ENCODE assay signal across 10 mouse cellular contexts in genomic region chr8:121082218-121083092, GRCm38 (mm10). TPM values are rescaled to one million over a fixed set of nuclear protein-coding genes. Genes with fewer than 3 reads are reported as not detected.
DNase-seq lines count a peak whose midpoint lies in the region; ATAC-seq and TF ChIP-seq lines count a peak whose summit lies in the region.
"Had no signal": no experiment of that assay in that cellular context is flagged by ENCODE, and none has a peak within 500 bp of the region (broad histone marks: within the 10 kb centered on the region; RNA-seq: fewer than 3 reads in every experiment).

No protein-coding gene starts in this region.

- no peaks in the 10 kb centered on the region for H3K36me3 ChIP-seq in heart, adult 2 months (ENCODE audit: control insufficient read depth, insufficient read depth, low read length)
- no peaks in the 10 kb centered on the region for H3K36me3 ChIP-seq in ES-E14 (ENCODE audit: control insufficient read depth, insufficient read depth, low read length, poor library complexity, severe bottlenecking)
- H3K36me3 ChIP-seq in hindbrain, embryonic 14.5 days (replicated peaks; ENCODE audit: control insufficient read depth, insufficient read depth) = no peaks in the 10 kb centered on the region
- no peaks in the 10 kb centered on the region for H3K36me3 ChIP-seq in midbrain, embryonic 12.5 days

- 7% methylated on average over 57 of the region's 57 CpGs for WGBS in heart, adult 2 months
- WGBS in hindbrain, embryonic 14.5 days = under 1% methylated on average over 57 of the region's 57 CpGs
- under 1% methylated on average over 52 of the region's 57 CpGs for WGBS in midbrain, embryonic 12.5 days

- in situ Hi-C loops in ES-E14 (cut with MboI; ENCODE audit: low sequenced_read_pairs in 2 of 2, unreplicated experiment in 2 of 2) = loop anchor here (5.0 to 10.0 kb wide), 2 partner anchors 35 to 258 kb away; partner anchors contain the start of gene Foxc2 (in 2 of the 2)

- TF ChIP-seq EP300 in heart, adult 2 months (IDR thresholded peaks at IDR 0.05; ENCODE audit: insufficient read depth, low read depth, low read length) = no peak

- H3K4me2 ChIP-seq in hindbrain, embryonic 14.5 days (replicated peaks) = peak overlapping the region; percentile 56
- peak overlapping the region; percentile 69 for H3K4me2 ChIP-seq in midbrain, embryonic 12.5 days (replicated peaks)

- peak overlapping the region; percentile 34 for H3K9ac ChIP-seq in heart, adult 2 months (ENCODE audit: low read depth, low read length)
- no peak overlapping the region for H3K9ac ChIP-seq in ES-E14 (ENCODE audit: insufficient read depth, low read depth, low read length, poor library complexity, severe bottlenecking)
- H3K9ac ChIP-seq in hindbrain, embryonic 14.5 days = no peak overlapping the region
- no peak overlapping the region for H3K9ac ChIP-seq in midbrain, embryonic 12.5 days (replicated peaks)

- no peaks in the 10 kb centered on the region for H3K9me3 ChIP-seq in ES-E14 (ENCODE audit: control insufficient read depth, insufficient read depth, low read depth, low read length)
- H3K9me3 ChIP-seq in hindbrain, embryonic 14.5 days (ENCODE audit: control insufficient read depth, low read length) = no peaks in the 10 kb centered on the region
- no peaks in the 10 kb centered on the region for H3K9me3 ChIP-seq in midbrain, embryonic 12.5 days

- H3K4me1 ChIP-seq in heart, adult 2 months (ENCODE audit: control insufficient read depth, insufficient read depth, low read length) = no peaks in the 10 kb centered on the region
- H3K4me1 ChIP-seq in ES-E14 (ENCODE audit: control insufficient read depth in 2 of 2, insufficient read depth in 2 of 2, low read length in 2 of 2, poor library complexity in 1 of 2) = peaks cover 0 to 4% of the 10 kb centered on the region in 2 experiments; a peak in 1 of 4 replicates
- H3K4me1 ChIP-seq in hindbrain, embryonic 14.5 days (replicated peaks; ENCODE audit: control insufficient read depth, insufficient read depth, low read length) = peaks cover 21% of the 10 kb centered on the region; the same call in 1 of the 2 replicates
- H3K4me1 ChIP-seq in midbrain, embryonic 12.5 days = peaks cover 28% of the 10 kb centered on the region

- peaks cover 42% of the 10 kb centered on the region for H3K27me3 ChIP-seq in heart, adult 2 months (ENCODE audit: control insufficient read depth, insufficient read depth, low read length)
- peaks cover 99% of the 10 kb centered on the region for H3K27me3 ChIP-seq in hindbrain, embryonic 14.5 days (ENCODE audit: control insufficient read depth, insufficient read depth, low read length)
- H3K27me3 ChIP-seq in midbrain, embryonic 12.5 days = peaks cover 100% of the 10 kb centered on the region

- no peak for ATAC-seq in hindbrain, embryonic 14.5 days (ENCODE audit: low FRiP score)
- ATAC-seq in midbrain, embryonic 12.5 days (ENCODE audit: low FRiP score, low read depth) = no peak
- no peak for ATAC-seq in erythroid progenitor cell, adult 5-6 weeks (replicated peaks; ENCODE audit: low FRiP score, poor library complexity, severe bottlenecking)

- TF ChIP-seq CTCF in heart, adult 2 months (IDR thresholded peaks at IDR 0.05) = no peak

- intact Hi-C loops in heart, adult 2 months (cut with DNase I) = loop anchor here (5.0 kb wide), 1 partner anchor 60 kb away; no protein-coding TSS in a partner anchor
- intact Hi-C loops in heart, postnatal 25 days (cut with DNase I) = no loop called here

- no peak for TF ChIP-seq POLR2A in heart, adult 2 months (IDR thresholded peaks at IDR 0.05; ENCODE audit: insufficient read depth, low read depth, low read length)

- H3K79me2 ChIP-seq in heart, adult 2 months (replicated peaks; ENCODE audit: control insufficient read depth, insufficient read depth, low read length) = no peaks in the 10 kb centered on the region

- no peak for DNase-seq in heart, adult 2 months
- no peak for DNase-seq in heart, postnatal 25 days (ENCODE audit: low spot score)
- DNase-seq in ES-E14 (ENCODE audit: low read depth, low spot score) = no peak
- no peak for DNase-seq in hindbrain, embryonic 14.5 days (ENCODE audit: low spot score)
- DNase-seq in thymus, postnatal 36 days = no peak
- DNase-seq in urinary bladder, adult 18-20 months (ENCODE audit: low spot score in 2 of 2) = no peak
- DNase-seq: kidney, adult 8-10 months; right cerebral cortex, postnatal 25 days had no signal

- no peak overlapping the region for H3K27ac ChIP-seq in heart, adult 2 months
- H3K27ac ChIP-seq in ES-E14 (ENCODE audit: insufficient read depth, low read depth, low read length, poor library complexity, severe bottlenecking) = no peak overlapping the region
- no peak overlapping the region for H3K27ac ChIP-seq in hindbrain, embryonic 14.5 days
- no peak overlapping the region for H3K27ac ChIP-seq in midbrain, embryonic 12.5 days (replicated peaks)

- H3K4me3 ChIP-seq in heart, adult 2 months = peak overlapping the region; percentile 77
- peak overlapping the region in 1 of 2 experiments; percentile 67; a peak in 1 of 4 replicates for H3K4me3 ChIP-seq in ES-E14 (ENCODE audit: insufficient read depth in 1 of 2, low read depth in 1 of 2, low read length in 2 of 2, poor library complexity in 1 of 2, severe bottlenecking in 1 of 2)
- no peak overlapping the region for H3K4me3 ChIP-seq in hindbrain, embryonic 14.5 days (replicated peaks; ENCODE audit: low read length)
- peak overlapping the region; percentile 46 for H3K4me3 ChIP-seq in midbrain, embryonic 12.5 days

TF ChIP-seq in ES-E14, 5 proteins besides CTCF, POLR2A, EP300 and RAD21:
- TF ChIP-seq HCFC1 (IDR thresholded peaks at IDR 0.05; ENCODE audit: borderline replicate concordance, insufficient read depth, low read length) = 0 out of 2 replicates have a peak, but pooled peaks have one; percentile 20
- no peak for TF ChIP-seq CHD2 (IDR thresholded peaks at IDR 0.05; ENCODE audit: low read depth, low read length)
- TF ChIP-seq ZNF384 (IDR thresholded peaks at IDR 0.05; ENCODE audit: low read depth, low read length) = no peak
- TF ChIP-seq ZC3H11A (IDR thresholded peaks at IDR 0.05; ENCODE audit: borderline replicate concordance, low read depth, low read length) = no peak
- no peak for TF ChIP-seq MAFK (IDR thresholded peaks at IDR 0.05; ENCODE audit: insufficient read depth, low read depth, low read length)

RNA-seq across cellular contexts. Expression of gene Foxf1, which starts 1.7 kb away (rescaled TPM):
- total RNA-seq in heart, adult 2 months (2021) = under 1 TPM; 0.13 to 0.43 TPM
- 0.44 and 1.2 TPM in 2 replicates for polyA plus RNA-seq in heart, adult 2 months (2012; rRNA removed)
- under 1 TPM in 1 of 2 experiments, not detected in 1; 0.20 TPM for total RNA-seq in heart, postnatal 25 days (2021)
- 0.37 and 1.1 TPM in 2 replicates for total RNA-seq in ES-E14 (2012; rRNA removed)
- polyA plus RNA-seq in hindbrain, embryonic 14.5 days (2014; fragmentation: Nextera tagmentation; extraction: Ambion mirVana) = 1.1 and 1.7 TPM in 2 replicates
- polyA plus RNA-seq in midbrain, embryonic 12.5 days (2016; fragmentation: Nextera tagmentation; extraction: Ambion mirVana) = 0.24 and 0.33 TPM in 2 replicates
- not detected in 2 replicates for total RNA-seq in erythroid progenitor cell, adult 5-6 weeks (2015; ENCODE audit: low replicate concordance)
- total RNA-seq in erythroid progenitor cell, adult 5-6 weeks (2017; ENCODE audit: low replicate concordance) = not detected in 2 replicates

RNA-seq across cellular contexts. Expression of gene Mthfsd, which starts 25.7 kb away (rescaled TPM):
- 10 to 100 TPM; 12.8 to 13.5 TPM for total RNA-seq in heart, adult 2 months (2021)
- polyA plus RNA-seq in heart, adult 2 months (2012; rRNA removed) = 26.4 and 27.7 TPM in 2 replicates
- 10 to 100 TPM; 13.2 to 14.2 TPM for total RNA-seq in heart, postnatal 25 days (2021)
- 31.6 and 35.8 TPM in 2 replicates for total RNA-seq in ES-E14 (2012; rRNA removed)
- 34.6 and 45.6 TPM in 2 replicates for polyA plus RNA-seq in hindbrain, embryonic 14.5 days (2014; fragmentation: Nextera tagmentation; extraction: Ambion mirVana)
- polyA plus RNA-seq in midbrain, embryonic 12.5 days (2016; fragmentation: Nextera tagmentation; extraction: Ambion mirVana) = 59.6 and 61.4 TPM in 2 replicates
- total RNA-seq in erythroid progenitor cell, adult 5-6 weeks (2015; ENCODE audit: low replicate concordance) = 2.9 and 6.7 TPM in 2 replicates
- 6.4 TPM in 2 replicates for total RNA-seq in erythroid progenitor cell, adult 5-6 weeks (2017; ENCODE audit: low replicate concordance)

RNA-seq across cellular contexts. Expression of gene Foxc2, which starts 33.5 kb away (rescaled TPM):
- total RNA-seq in heart, adult 2 months (2021) = 1 to 10 TPM; 2.0 to 2.2 TPM
- polyA plus RNA-seq in heart, adult 2 months (2012; rRNA removed) = 0.97 and 2.0 TPM in 2 replicates
- 1 to 10 TPM; 2.0 to 2.2 TPM for total RNA-seq in heart, postnatal 25 days (2021)
- total RNA-seq in ES-E14 (2012; rRNA removed) = 0.11 and 0.27 TPM in 2 replicates
- polyA plus RNA-seq in hindbrain, embryonic 14.5 days (2014; fragmentation: Nextera tagmentation; extraction: Ambion mirVana) = 2.9 and 3.1 TPM in 2 replicates
- 6.8 and 17.4 TPM in 2 replicates for polyA plus RNA-seq in midbrain, embryonic 12.5 days (2016; fragmentation: Nextera tagmentation; extraction: Ambion mirVana)
- total RNA-seq in erythroid progenitor cell, adult 5-6 weeks (2015; ENCODE audit: low replicate concordance) = not detected in 2 replicates
- not detected in 2 replicates for total RNA-seq in erythroid progenitor cell, adult 5-6 weeks (2017; ENCODE audit: low replicate concordance)

RNA-seq across cellular contexts. Expression of gene Foxl1, which starts 45.3 kb away (rescaled TPM):
- under 1 TPM; 0.07 to 0.08 TPM for total RNA-seq in heart, adult 2 months (2021)
- polyA plus RNA-seq in heart, adult 2 months (2012; rRNA removed) = 0.08 and 0.09 TPM in 2 replicates
- total RNA-seq in heart, postnatal 25 days (2021) = under 1 TPM in 1 of 2 experiments, not detected in 1; 0.16 TPM
- total RNA-seq in ES-E14 (2012; rRNA removed) = 0.09 TPM in 1 of 2 replicates, not detected in the other
- polyA plus RNA-seq in hindbrain, embryonic 14.5 days (2014; fragmentation: Nextera tagmentation; extraction: Ambion mirVana) = 0.12 and 0.25 TPM in 2 replicates
- 0.46 and 1.3 TPM in 2 replicates for polyA plus RNA-seq in midbrain, embryonic 12.5 days (2016; fragmentation: Nextera tagmentation; extraction: Ambion mirVana)
- total RNA-seq in erythroid progenitor cell, adult 5-6 weeks (2015; ENCODE audit: low replicate concordance) = not detected in 2 replicates
- not detected in 2 replicates for total RNA-seq in erythroid progenitor cell, adult 5-6 weeks (2017; ENCODE audit: low replicate concordance)
